Mouse (Mus musculus): ENCODE data around the gene Apol8.
A peak's percentile ranks its signal among the peaks of the same experiment; 100 is the strongest.

DNA sequence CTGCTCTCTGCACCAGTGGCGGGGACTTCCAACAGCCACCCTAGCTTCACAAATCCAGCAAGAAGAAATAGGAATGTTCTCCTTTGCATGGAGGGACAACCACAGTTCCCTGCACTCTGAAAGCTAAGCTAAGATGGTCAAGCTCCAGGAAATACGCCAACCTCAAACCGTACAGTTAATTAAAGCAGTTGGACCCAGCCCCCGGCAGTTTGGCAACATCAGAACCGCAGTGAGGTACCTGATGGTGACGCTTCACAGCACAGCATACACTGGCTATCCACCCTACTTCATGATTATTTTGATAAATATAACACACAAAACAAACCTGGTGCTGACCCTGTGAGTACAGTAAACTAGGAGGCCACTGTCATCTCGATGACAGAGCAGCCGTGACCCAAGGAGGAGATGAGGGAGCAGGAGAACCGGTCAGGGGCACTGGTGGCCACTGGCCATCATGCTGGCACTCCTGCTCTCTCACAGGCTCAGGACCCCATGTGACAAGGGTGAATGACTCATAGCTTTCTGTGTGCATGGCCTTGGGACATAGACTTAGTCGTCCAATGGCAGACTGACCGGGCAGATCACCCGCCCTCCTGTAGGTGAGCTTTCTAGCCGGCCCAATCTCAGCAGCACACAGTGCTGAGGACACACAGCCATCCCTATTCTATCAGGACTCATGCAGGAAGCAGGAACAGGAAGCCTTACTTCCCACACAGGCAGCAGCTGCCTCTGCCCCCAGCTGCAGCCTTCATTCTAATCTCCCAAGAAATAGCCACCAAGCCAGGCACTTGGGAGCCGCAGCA lies 41.0 kb upstream of the Apol8 start:
- TF ChIP-seq EP300 (IDR thresholded peaks at IDR 0.05; ENCODE audit: low read depth) (no peak), CTCF (IDR thresholded peaks at IDR 0.05; ENCODE audit: low read depth) (peak; percentile 15; the same call in 1 of the 2 replicates)

All from liver, postnatal 0 days (tissue).